Mouse (Mus musculus) heart, postnatal 0 days (tissue): ENCODE measurements around the gene Clip3.

ENCODE experiments used
- CTCF ChIP-seq: IDR thresholded peaks from 2 replicates; pipeline ENCODE4 v1.5.1; 2016; ENCODE audit warnings: antibody characterized with exemption, control low read depth, low read depth
- EP300 ChIP-seq: IDR thresholded peaks from 2 replicates; pipeline ENCODE4 v1.6.1; 2016; ENCODE audit warnings: antibody characterized with exemption, low read depth

- TF ChIP-seq CTCF (no peak), EP300 (no peak)
Measured at GRCm38 (mm10) chr7:30327140-30327539, 35.6 kb downstream of the Clip3 start.
